Mouse (Mus musculus): ENCODE measurements around the gene Cldn5. TPM values are rescaled to one million over a fixed set of nuclear protein-coding genes. Genes with fewer than 3 reads are reported as not detected.

Cldn5 gene
- polyA plus RNA-seq (2016; fragmentation: Nextera tagmentation; extraction: Ambion mirVana): 18.7 and 21.4 TPM in 2 replicates

- Histone ChIP-seq H3K27me3 (ENCODE audit: low read depth, poor library complexity, severe bottlenecking) (peaks cover 64% of the 10 kb centered on the region), H3K4me3 (peak within 1 kb of the TSS; percentile 51), H3K36me3 (peaks cover 26% of the 10 kb centered on the region), H3K4me1 (peaks cover 21% of the 10 kb centered on the region), H3K27ac (peak within 1 kb of the TSS; percentile 66), H3K9me3 (replicated peaks) (no peaks in the 10 kb centered on the region)
- no peak for DNase-seq (ENCODE audit: low spot score)
- 4% methylated on average over 19 of the region's 19 CpGs for WGBS
Observed at GRCm38 (mm10) chr16:18776556-18777100, at the start of gene Cldn5. Gene Cldn5 (plus strand): TSS chr16:18776847.

GRCm38 (mm10) chr16:18727536-18728499, 48.8 kb upstream of the Cldn5 start:
- no peaks in the 10 kb centered on the region for H3K27me3 ChIP-seq (ENCODE audit: low read depth, poor library complexity, severe bottlenecking)
- no peak overlapping the region for H3K4me3 ChIP-seq
- DNase-seq (ENCODE audit: low spot score): no peak
- H3K27ac ChIP-seq: no peak overlapping the region
- 76% methylated on average over 10 of the region's 10 CpGs for WGBS
- H3K9me3 ChIP-seq (replicated peaks): no peaks in the 10 kb centered on the region
- H3K4me1 ChIP-seq: no peaks in the 10 kb centered on the region
- no peaks in the 10 kb centered on the region for H3K36me3 ChIP-seq

GRCm38 (mm10) chr16:18729185-18729584, 47.5 kb upstream of the Cldn5 start:
- Histone ChIP-seq H3K36me3 (no peaks in the 10 kb centered on the region), H3K27me3 (ENCODE audit: low read depth, poor library complexity, severe bottlenecking) (no peaks in the 10 kb centered on the region), H3K4me3 (no peak overlapping the region), H3K27ac (no peak overlapping the region), H3K9me3 (replicated peaks) (no peaks in the 10 kb centered on the region), H3K4me1 (peaks cover 8% of the 10 kb centered on the region)
- 79% methylated on average over 5 of the region's 5 CpGs for WGBS
- DNase-seq (ENCODE audit: low spot score): no peak

- WGBS: 86% methylated on average over 3 of the region's 3 CpGs
- no peak for DNase-seq (ENCODE audit: low spot score)
Observed at GRCm38 (mm10) chr16:18730640-18731039, 46.0 kb upstream of the Cldn5 start.

GRCm38 (mm10) chr16:18733100-18733956, 43.3 kb upstream of the Cldn5 start:
- H3K27me3 ChIP-seq (ENCODE audit: low read depth, poor library complexity, severe bottlenecking): no peaks in the 10 kb centered on the region; the same call in 1 of the 2 replicates
- no peak for DNase-seq (ENCODE audit: low spot score)
- H3K4me3 ChIP-seq: no peak overlapping the region
- 59% methylated on average over 20 of the region's 20 CpGs for WGBS
- H3K4me1 ChIP-seq: peaks cover 10% of the 10 kb centered on the region
- H3K27ac ChIP-seq: no peak overlapping the region
- H3K36me3 ChIP-seq: no peaks in the 10 kb centered on the region
- no peaks in the 10 kb centered on the region for H3K9me3 ChIP-seq (replicated peaks)

More at GRCm38 (mm10) chr16:18730640-18731039, 46.0 kb upstream of the Cldn5 start:
- Histone ChIP-seq H3K4me1 (peaks cover 8% of the 10 kb centered on the region), H3K27ac (no peak overlapping the region), H3K27me3 (ENCODE audit: low read depth, poor library complexity, severe bottlenecking) (no peaks in the 10 kb centered on the region), H3K36me3 (no peaks in the 10 kb centered on the region), H3K9me3 (replicated peaks) (no peaks in the 10 kb centered on the region), H3K4me3 (no peak overlapping the region)

GRCm38 (mm10) chr16:18738303-18738702, 38.3 kb upstream of the Cldn5 start:
- H3K4me3 ChIP-seq: no peak overlapping the region
- peaks cover 10% of the 10 kb centered on the region for H3K4me1 ChIP-seq
- no peaks in the 10 kb centered on the region; the same call in 1 of the 2 replicates for H3K27me3 ChIP-seq (ENCODE audit: low read depth, poor library complexity, severe bottlenecking)
- no peaks in the 10 kb centered on the region for H3K36me3 ChIP-seq
- H3K27ac ChIP-seq: no peak overlapping the region
- H3K9me3 ChIP-seq (replicated peaks): no peaks in the 10 kb centered on the region
- no peak for DNase-seq (ENCODE audit: low spot score)

- no peak for DNase-seq (ENCODE audit: low spot score)
- 82% methylated on average over 20 of the region's 20 CpGs for WGBS
- no peaks in the 10 kb centered on the region for H3K9me3 ChIP-seq (replicated peaks)
- H3K27ac ChIP-seq: no peak overlapping the region
- H3K27me3 ChIP-seq (ENCODE audit: low read depth, poor library complexity, severe bottlenecking): no peaks in the 10 kb centered on the region
- no peaks in the 10 kb centered on the region for H3K4me1 ChIP-seq
- no peak overlapping the region for H3K4me3 ChIP-seq
- no peaks in the 10 kb centered on the region for H3K36me3 ChIP-seq
Observed at GRCm38 (mm10) chr16:18746268-18747122, 30.2 kb upstream of the Cldn5 start.

GRCm38 (mm10) chr16:18751101-18751500, 25.5 kb upstream of the Cldn5 start:
- no peak overlapping the region for H3K27ac ChIP-seq
- no peaks in the 10 kb centered on the region for H3K36me3 ChIP-seq
- H3K4me3 ChIP-seq: no peak overlapping the region
- no peaks in the 10 kb centered on the region for H3K27me3 ChIP-seq (ENCODE audit: low read depth, poor library complexity, severe bottlenecking)
- H3K9me3 ChIP-seq (replicated peaks): no peaks in the 10 kb centered on the region
- H3K4me1 ChIP-seq: no peaks in the 10 kb centered on the region
- DNase-seq (ENCODE audit: low spot score): no peak
- 82% methylated on average over 11 of the region's 11 CpGs for WGBS

- Histone ChIP-seq H3K36me3 (no peaks in the 10 kb centered on the region), H3K27me3 (ENCODE audit: low read depth, poor library complexity, severe bottlenecking) (no peaks in the 10 kb centered on the region), H3K4me1 (no peaks in the 10 kb centered on the region), H3K27ac (no peak overlapping the region), H3K9me3 (replicated peaks) (no peaks in the 10 kb centered on the region), H3K4me3 (no peak overlapping the region)
- WGBS: 88% methylated on average over 10 of the region's 10 CpGs
- no peak for DNase-seq (ENCODE audit: low spot score)
Observed at GRCm38 (mm10) chr16:18751885-18752499, 24.7 kb upstream of the Cldn5 start.

GRCm38 (mm10) chr16:18761734-18762133, 14.9 kb upstream of the Cldn5 start:
- no peak for DNase-seq (ENCODE audit: low spot score)
- no peak overlapping the region for H3K27ac ChIP-seq
- no peaks in the 10 kb centered on the region for H3K36me3 ChIP-seq
- no peaks in the 10 kb centered on the region for H3K27me3 ChIP-seq (ENCODE audit: low read depth, poor library complexity, severe bottlenecking)
- H3K9me3 ChIP-seq (replicated peaks): no peaks in the 10 kb centered on the region
- no peaks in the 10 kb centered on the region for H3K4me1 ChIP-seq
- H3K4me3 ChIP-seq: no peak overlapping the region
- WGBS: 94% methylated on average over 4 of the region's 4 CpGs

GRCm38 (mm10) chr16:18762960-18763359, 13.7 kb upstream of the Cldn5 start:
- H3K27ac ChIP-seq: no peak overlapping the region
- 82% methylated on average over 3 of the region's 3 CpGs for WGBS
- no peak for DNase-seq (ENCODE audit: low spot score)
- no peaks in the 10 kb centered on the region for H3K36me3 ChIP-seq
- H3K27me3 ChIP-seq (ENCODE audit: low read depth, poor library complexity, severe bottlenecking): no peaks in the 10 kb centered on the region
- H3K9me3 ChIP-seq (replicated peaks): no peaks in the 10 kb centered on the region
- no peaks in the 10 kb centered on the region for H3K4me1 ChIP-seq
- H3K4me3 ChIP-seq: no peak overlapping the region

GRCm38 (mm10) chr16:18766390-18766789, 10.3 kb upstream of the Cldn5 start:
- no peak overlapping the region for H3K4me3 ChIP-seq
- no peak overlapping the region for H3K27ac ChIP-seq
- DNase-seq (ENCODE audit: low spot score): no peak
- H3K4me1 ChIP-seq: no peaks in the 10 kb centered on the region
- H3K27me3 ChIP-seq (ENCODE audit: low read depth, poor library complexity, severe bottlenecking): no peaks in the 10 kb centered on the region
- H3K36me3 ChIP-seq: no peaks in the 10 kb centered on the region
- 86% methylated on average over 4 of the region's 4 CpGs for WGBS
- H3K9me3 ChIP-seq (replicated peaks): no peaks in the 10 kb centered on the region
